Mouse (Mus musculus) heart, embryonic 11.5 days (tissue): Measurements from ENCODE around the gene Jazf1. TPM values are rescaled to one million over a fixed set of nuclear protein-coding genes. Genes with fewer than 3 reads are reported as not detected.

Experiments
- ATAC-seq: fragments of 200-750 bp; cut with Nextera tagmentation; replicated peaks from 2 replicates; pipeline ENCODE4 v1.8.0; 2017; ENCODE audit warnings: moderate library complexity; ENCODE audit not compliant: insufficient number of reproducible peaks, low FRiP score, low TSS enrichment
- H3K27ac ChIP-seq: fragments of 300-500 bp; sonication (generic); 2 replicates; pipeline ENCODE4 v1.5.1; 2014; ENCODE audit warnings: mild to moderate bottlenecking, low read depth, low read length
- H3K27me3 ChIP-seq: fragments of 300-500 bp; sonication (generic); 2 replicates; pipeline ENCODE4 v1.6.1; 2014; ENCODE audit warnings: mild to moderate bottlenecking, low read length, mixed read lengths; ENCODE audit not compliant: control insufficient read depth, insufficient read depth
- H3K36me3 ChIP-seq: fragments of 300-500 bp; sonication (generic); 2 replicates; pipeline ENCODE4 v1.6.1; 2014; ENCODE audit warnings: mild to moderate bottlenecking, low read length, moderate library complexity, mixed read lengths; ENCODE audit not compliant: control insufficient read depth, insufficient read depth
- H3K4me1 ChIP-seq: fragments of 300-500 bp; sonication (generic); 2 replicates; pipeline ENCODE4 v1.6.1; 2014; ENCODE audit warnings: low read length; ENCODE audit not compliant: control insufficient read depth, insufficient read depth
- H3K4me2 ChIP-seq: fragments of 300-500 bp; sonication (generic); 2 replicates; pipeline ENCODE4 v1.6.1; 2014; ENCODE audit warnings: mild to moderate bottlenecking, moderate library complexity
- H3K4me3 ChIP-seq: fragments of 300-500 bp; sonication (generic); 2 replicates; pipeline ENCODE4 v1.5.1; 2014; ENCODE audit warnings: low read depth, low read length
- H3K9ac ChIP-seq: fragments of 300-500 bp; sonication (generic); 2 replicates; pipeline ENCODE4 v1.6.1; 2014; ENCODE audit warnings: mild to moderate bottlenecking, low read depth, low read length, moderate library complexity
- H3K9me3 ChIP-seq: fragments of 300-500 bp; sonication (generic); replicated peaks from 2 replicates; pipeline ENCODE4 v1.6.1; 2016; ENCODE audit warnings: low read length; ENCODE audit not compliant: control insufficient read depth
- WGBS: fragments of 180-500 bp; shearing (Covaris S2); extraction: QIAGEN DNeasy Blood & Tissue Kit; methylation state at CpG from one replicate; pipeline ENCODE4 v1.1.7; 2014; ENCODE audit not compliant: insufficient replicate concordance; 5-methylcytosine and 5-hydroxymethylcytosine counted together
- polyA plus RNA-seq: library from polyadenylated mRNA; unstranded; fragments of >200 nt; fragmentation: Nextera tagmentation; extraction: Ambion mirVana; gene quantifications from 2 replicates; pipeline ENCODE4 v1.2.1, GENCODE M21; 2014

Jazf1 gene
- polyA plus RNA-seq, 1 experiment from 2014 or later = 11.5 TPM

- no peak for ATAC-seq
- Histone ChIP-seq H3K9ac (no peak overlapping the region), H3K27me3 (no peaks in the 10 kb centered on the region), H3K36me3 (no peaks in the 10 kb centered on the region), H3K4me1 (no peaks in the 10 kb centered on the region), H3K9me3 (no peaks in the 10 kb centered on the region), H3K27ac (no peak overlapping the region), H3K4me3 (no peak overlapping the region), H3K4me2 (no peak overlapping the region)
- 75% methylated on average over 5 of the region's 5 CpGs for WGBS
Observed at GRCm38 (mm10) chr6:52942101-52942500, 126.3 kb downstream of the Jazf1 start.

GRCm38 (mm10) chr6:52937916-52938315, 130.5 kb downstream of the Jazf1 start:
- H3K36me3 ChIP-seq = no peaks in the 10 kb centered on the region
- H3K9me3 ChIP-seq = no peaks in the 10 kb centered on the region
- no peaks in the 10 kb centered on the region for H3K4me1 ChIP-seq
- H3K27ac ChIP-seq = no peak overlapping the region
- no peak for ATAC-seq
- H3K4me2 ChIP-seq = no peak overlapping the region
- H3K4me3 ChIP-seq = no peak overlapping the region
- H3K9ac ChIP-seq = no peak overlapping the region
- no peaks in the 10 kb centered on the region for H3K27me3 ChIP-seq
- WGBS = 59% methylated on average over 3 of the region's 3 CpGs

GRCm38 (mm10) chr6:52936995-52937394, 131.4 kb downstream of the Jazf1 start:
- Histone ChIP-seq H3K27ac (peak overlapping the region; percentile 41; the same call in 1 of the 2 replicates), H3K9ac (no peak overlapping the region), H3K27me3 (no peaks in the 10 kb centered on the region), H3K9me3 (no peaks in the 10 kb centered on the region), H3K4me1 (no peaks in the 10 kb centered on the region), H3K4me2 (no peak overlapping the region), H3K36me3 (no peaks in the 10 kb centered on the region), H3K4me3 (no peak overlapping the region)
- 51% methylated on average over 10 of the region's 10 CpGs for WGBS
- no peak for ATAC-seq

GRCm38 (mm10) chr6:52934021-52934420, 134.4 kb downstream of the Jazf1 start:
- no peak overlapping the region for H3K4me3 ChIP-seq
- no peaks in the 10 kb centered on the region for H3K27me3 ChIP-seq
- H3K4me1 ChIP-seq = no peaks in the 10 kb centered on the region
- H3K4me2 ChIP-seq = no peak overlapping the region
- no peak for ATAC-seq
- H3K36me3 ChIP-seq = no peaks in the 10 kb centered on the region
- 80% methylated on average over 6 of the region's 6 CpGs for WGBS
- no peak overlapping the region for H3K9ac ChIP-seq
- H3K27ac ChIP-seq = no peak overlapping the region
- H3K9me3 ChIP-seq = no peaks in the 10 kb centered on the region

GRCm38 (mm10) chr6:52932603-52933178, 135.7 kb downstream of the Jazf1 start:
- no peak for ATAC-seq
- H3K27ac ChIP-seq = no peak overlapping the region
- 59% methylated on average over 7 of the region's 7 CpGs for WGBS

GRCm38 (mm10) chr6:52929358-52929757, 139.1 kb downstream of the Jazf1 start:
- Histone ChIP-seq H3K4me3 (no peak overlapping the region), H3K9ac (no peak overlapping the region), H3K9me3 (no peaks in the 10 kb centered on the region), H3K4me1 (no peaks in the 10 kb centered on the region), H3K4me2 (no peak overlapping the region), H3K36me3 (no peaks in the 10 kb centered on the region), H3K27me3 (no peaks in the 10 kb centered on the region), H3K27ac (no peak overlapping the region)
- no peak for ATAC-seq
- WGBS = 85% methylated on average over 12 of the region's 12 CpGs

More at GRCm38 (mm10) chr6:52932603-52933178, 135.7 kb downstream of the Jazf1 start:
- Histone ChIP-seq H3K36me3 (no peaks in the 10 kb centered on the region), H3K27me3 (no peaks in the 10 kb centered on the region), H3K4me1 (no peaks in the 10 kb centered on the region), H3K9me3 (no peaks in the 10 kb centered on the region), H3K4me2 (no peak overlapping the region), H3K9ac (no peak overlapping the region), H3K4me3 (no peak overlapping the region)

- 68% methylated on average over 4 of the region's 4 CpGs for WGBS
- Histone ChIP-seq H3K9me3 (no peaks in the 10 kb centered on the region), H3K4me2 (no peak overlapping the region), H3K4me3 (no peak overlapping the region), H3K36me3 (no peaks in the 10 kb centered on the region), H3K27ac (no peak overlapping the region), H3K9ac (no peak overlapping the region), H3K27me3 (no peaks in the 10 kb centered on the region), H3K4me1 (no peaks in the 10 kb centered on the region)
- no peak for ATAC-seq
Observed at GRCm38 (mm10) chr6:52926947-52927346, 141.5 kb downstream of the Jazf1 start.

GRCm38 (mm10) chr6:52925458-52926042, 142.9 kb downstream of the Jazf1 start:
- no peaks in the 10 kb centered on the region for H3K4me1 ChIP-seq
- H3K9me3 ChIP-seq = no peaks in the 10 kb centered on the region
- no peak overlapping the region for H3K4me3 ChIP-seq
- no peak overlapping the region for H3K4me2 ChIP-seq
- H3K36me3 ChIP-seq = no peaks in the 10 kb centered on the region
- no peak for ATAC-seq
- WGBS = 74% methylated on average over 9 of the region's 9 CpGs
- no peak overlapping the region for H3K27ac ChIP-seq
- H3K27me3 ChIP-seq = no peaks in the 10 kb centered on the region
- no peak overlapping the region for H3K9ac ChIP-seq

GRCm38 (mm10) chr6:52921248-52921647, 147.2 kb downstream of the Jazf1 start:
- Histone ChIP-seq H3K9me3 (no peaks in the 10 kb centered on the region), H3K4me2 (no peak overlapping the region), H3K27me3 (no peaks in the 10 kb centered on the region), H3K4me3 (no peak overlapping the region), H3K4me1 (no peaks in the 10 kb centered on the region), H3K27ac (no peak overlapping the region), H3K36me3 (no peaks in the 10 kb centered on the region), H3K9ac (no peak overlapping the region)
- no peak for ATAC-seq
- 81% methylated on average over 6 of the region's 6 CpGs for WGBS
